Mouse (Mus musculus): ENCODE measurements around the gene Tekt3.

DNA sequence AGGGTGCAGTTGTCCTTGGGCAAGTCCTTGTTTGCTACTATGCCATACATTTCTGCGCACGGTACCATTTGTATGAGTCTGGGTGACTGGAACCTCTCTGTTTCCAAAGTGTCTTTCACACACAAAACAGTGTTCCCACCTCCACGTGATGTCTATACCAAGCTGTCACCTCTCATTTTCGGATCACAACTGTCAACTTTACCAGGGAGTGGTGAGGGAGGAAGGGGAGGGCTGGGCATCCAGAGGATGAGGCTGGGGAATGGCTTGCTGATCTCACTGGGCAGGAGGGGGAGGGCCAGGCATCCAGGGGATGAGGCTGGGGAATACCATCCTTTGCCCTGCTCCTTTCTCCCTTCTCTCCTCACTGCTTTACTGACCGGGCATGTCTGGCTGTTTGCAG lies 72.6 kb downstream of the Tekt3 start:
- TF ChIP-seq CTCF (IDR thresholded peaks at IDR 0.05; ENCODE audit: borderline replicate concordance, control insufficient read depth, extremely low read depth, insufficient read depth, low read length, poor library complexity) (no peak), POLR2A (IDR thresholded peaks at IDR 0.05; ENCODE audit: control insufficient read depth, extremely low read depth, insufficient read depth, low read length, poor library complexity) (no peak)

All from thymus, adult 2 months (tissue).